Mouse (Mus musculus): ENCODE data around the gene Arhgef28.

DNA sequence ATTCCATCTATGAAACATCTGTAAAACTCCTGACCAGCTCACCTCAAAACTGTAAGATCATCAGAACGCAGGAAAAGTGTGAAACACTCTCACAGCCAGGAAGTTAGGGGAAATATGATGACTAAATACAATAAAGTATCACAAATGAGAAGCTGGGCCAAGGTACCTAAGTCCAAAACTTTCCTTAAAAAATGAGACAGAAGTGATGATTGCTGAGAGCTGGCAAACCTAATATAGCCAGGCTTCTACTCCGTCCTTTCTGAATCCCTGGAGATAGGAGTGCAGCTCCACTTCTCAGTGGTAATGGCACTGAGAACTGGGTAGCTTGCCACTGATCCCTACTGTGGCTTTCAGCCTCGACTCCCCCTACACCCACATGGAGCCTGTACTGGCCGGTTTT, 184.3 kb downstream of the Arhgef28 start:
- TF ChIP-seq POLR2A (IDR thresholded peaks at IDR 0.05; ENCODE audit: low read depth, low read length) (no peak), CTCF (IDR thresholded peaks at IDR 0.05; ENCODE audit: extremely low read depth, insufficient read depth, insufficient read length, insufficient replicate concordance) (no peak)
